Mouse (Mus musculus) layer of hippocampus, adult 8-10 months (tissue): ENCODE results near the gene Uts2b. TPM values are rescaled to one million over a fixed set of nuclear protein-coding genes. Genes with fewer than 3 reads are reported as not detected.
"Not testable (repeated sequence)": the region's sequence is repeated elsewhere in the genome, so short reads cannot be mapped to it uniquely, and the experiment has no call there.

ENCODE experiments used
- DNase-seq, 2 experiments: peaks; one replicate each; pipeline ENCODE4 v3.0.0; 2022; ENCODE audit warnings: low spot score in 2 of 2
- total RNA-seq, 4 experiments: library from RNA; stranded (reverse); gene quantifications; 2 replicates each; pipeline ENCODE4 v1.2.4; 2022

Gene Uts2b
- total RNA-seq, 4 experiments from 2014 or later = not detected

DNA sequence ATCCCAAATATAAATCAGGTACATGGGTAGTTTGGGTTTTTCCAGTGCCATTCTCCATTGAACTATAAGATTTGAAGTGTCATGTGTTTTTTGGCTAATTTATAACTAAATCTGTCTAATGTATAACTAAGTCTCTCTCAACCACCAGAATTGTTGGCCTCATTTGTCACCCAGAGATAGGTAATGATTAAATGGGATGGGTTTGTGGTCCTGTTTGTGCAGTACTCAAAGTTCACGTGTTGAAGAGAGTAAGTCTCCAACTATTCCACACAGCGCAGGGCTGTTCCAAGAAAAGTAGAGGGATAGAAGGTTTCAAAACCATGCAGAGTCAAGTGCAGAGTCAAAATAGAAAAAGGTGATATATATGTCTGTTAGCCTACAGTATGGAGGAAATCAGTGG, 5.3 kb upstream of the Uts2b start:
- no peak for DNase-seq

DNA sequence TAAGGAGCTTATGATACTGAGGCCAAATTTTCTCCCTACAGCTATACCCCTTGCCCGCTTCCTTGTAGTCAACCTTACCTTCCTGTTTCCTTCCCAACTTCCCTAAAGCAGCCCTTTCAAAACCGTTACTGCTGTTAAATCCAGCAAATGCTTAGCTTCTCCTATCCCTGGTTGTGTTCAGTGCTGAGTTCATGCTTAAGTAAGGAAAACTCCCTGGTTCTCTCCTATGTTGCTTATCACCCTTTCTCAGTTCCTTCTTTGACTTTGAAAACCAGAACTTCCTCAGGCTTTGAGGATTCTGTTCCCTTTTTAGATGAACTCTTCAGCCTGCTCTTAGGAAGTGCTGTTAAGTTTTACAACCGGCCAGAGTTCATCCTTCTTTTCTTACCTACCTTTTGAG, 4.1 kb upstream of the Uts2b start:
- no peak for DNase-seq

DNA sequence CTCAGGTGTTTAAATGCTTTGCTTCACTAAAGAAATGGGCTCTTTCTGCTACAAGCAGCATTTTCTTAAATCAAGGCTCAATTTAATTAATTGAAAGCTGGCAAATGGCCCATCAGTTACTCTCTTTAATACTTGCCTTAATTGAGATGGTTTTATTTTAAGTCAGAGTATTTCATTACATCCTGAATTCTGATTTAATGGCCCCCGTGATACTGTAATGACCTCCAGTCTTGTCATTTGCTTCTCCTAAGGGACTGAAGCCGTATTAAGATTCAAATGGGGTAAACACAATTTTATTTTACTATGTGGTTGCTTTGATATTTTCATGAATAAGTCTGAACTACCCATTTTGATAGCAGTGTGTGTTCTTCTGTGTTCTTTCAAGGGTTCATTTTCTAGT, 661 bp upstream of the Uts2b start:
- DNase-seq = no peak

DNA sequence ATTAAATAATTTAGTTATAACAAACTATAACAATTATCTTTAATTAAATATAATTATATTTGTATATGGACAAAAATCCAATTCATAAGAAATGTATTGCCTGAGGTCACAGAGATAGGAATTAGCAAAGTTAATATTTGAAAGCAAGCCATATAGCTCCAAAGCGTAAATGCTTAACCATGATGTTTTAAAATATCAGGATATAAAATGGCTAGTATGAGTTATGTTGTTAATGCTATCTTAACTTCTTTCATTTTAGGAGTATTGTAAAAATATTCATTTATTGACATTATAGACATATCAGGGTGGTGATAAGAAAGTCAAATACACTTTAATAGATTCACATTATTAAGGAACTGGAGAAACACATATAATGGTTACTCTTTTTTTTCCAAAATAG, 10.0 kb downstream of the Uts2b start:
- no peak for DNase-seq

DNA sequence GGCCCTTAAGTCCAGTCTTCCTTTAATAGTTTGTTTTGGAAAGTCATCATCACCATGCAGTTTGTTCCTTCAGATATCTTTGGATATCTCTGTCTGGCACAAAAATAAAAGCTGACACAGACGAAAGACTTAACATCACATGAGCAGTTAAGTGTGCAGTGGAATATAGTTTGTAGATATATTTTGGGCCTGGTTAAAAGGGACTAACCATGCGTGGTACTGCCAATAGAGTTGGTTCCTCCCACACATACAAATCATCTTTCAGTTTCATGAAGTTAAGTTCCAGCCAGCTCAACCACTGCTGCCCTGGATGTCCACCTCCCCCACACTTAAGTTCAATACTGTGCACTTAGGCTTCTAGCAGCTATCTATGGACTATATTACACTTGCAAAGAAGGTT, 15.6 kb downstream of the Uts2b start:
- no peak for DNase-seq

DNA sequence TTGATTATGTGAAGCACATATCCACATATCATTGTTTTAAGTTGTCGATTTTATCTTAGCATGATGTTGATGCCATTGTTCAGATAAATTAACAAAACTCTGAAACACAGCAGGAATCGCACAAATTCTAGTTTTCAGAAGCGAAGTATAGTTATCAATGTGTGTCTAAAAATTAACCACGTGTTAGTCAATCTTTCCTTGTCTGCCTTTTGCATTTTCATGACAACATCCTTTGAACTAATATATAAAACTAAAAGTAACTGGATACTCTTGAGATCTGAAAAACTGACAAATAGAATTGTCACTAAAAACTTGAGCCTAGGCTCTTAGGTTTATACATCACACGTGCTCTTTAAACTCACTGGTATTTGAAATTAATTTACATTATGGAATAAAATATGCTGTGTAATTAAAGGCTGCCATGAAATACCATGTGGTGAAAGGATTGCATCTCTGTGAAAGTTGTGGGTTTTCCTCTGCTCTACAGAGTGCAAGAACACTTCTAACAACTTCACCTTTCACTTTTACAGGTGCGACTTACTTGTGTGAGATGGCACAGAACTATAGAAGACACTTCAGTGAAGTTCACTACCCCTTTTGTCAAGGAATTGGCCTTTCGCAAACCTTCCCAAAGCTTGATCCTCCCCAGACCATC, 20.0 kb downstream of the Uts2b start:
- DNase-seq = no peak

DNA sequence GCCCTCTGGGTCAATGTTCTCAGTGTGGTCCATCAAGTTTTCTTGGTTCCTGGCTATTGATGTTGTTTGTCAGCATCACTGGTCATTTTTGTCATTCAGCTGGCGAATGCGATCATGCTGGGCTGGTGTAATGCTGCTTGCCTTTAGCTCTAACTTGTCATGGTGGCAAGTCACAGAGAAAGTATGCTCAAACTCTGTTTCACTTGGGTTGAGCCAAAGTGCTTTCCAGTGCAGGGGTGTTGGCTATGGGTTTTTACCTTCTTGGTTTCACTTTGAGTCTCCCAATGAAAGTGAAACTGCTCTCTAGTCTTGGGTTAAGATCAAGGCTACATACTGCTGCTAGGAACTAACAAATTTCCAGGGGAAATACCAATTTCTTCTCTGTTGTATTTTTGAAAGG, 20.8 kb downstream of the Uts2b start:
- DNase-seq = no peak

DNA sequence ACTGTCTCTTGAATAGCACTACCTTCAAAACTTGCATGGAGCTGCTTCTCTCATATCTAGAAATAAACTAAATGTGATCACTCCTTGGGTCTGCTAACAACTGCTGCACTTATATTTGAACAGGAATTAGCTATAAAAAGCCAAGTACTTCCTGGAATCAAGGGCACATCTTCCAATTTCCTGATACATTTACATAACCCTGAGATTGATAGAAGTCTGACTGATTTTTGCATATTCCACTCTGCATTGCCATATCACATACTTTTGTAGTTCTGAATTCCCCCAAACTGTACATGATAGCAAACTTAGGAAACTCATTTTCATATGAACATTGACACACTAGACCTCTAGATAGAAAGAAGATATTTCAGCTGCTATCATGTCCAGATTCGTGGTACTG, 21.7 kb downstream of the Uts2b start:
- no peak for DNase-seq

DNA sequence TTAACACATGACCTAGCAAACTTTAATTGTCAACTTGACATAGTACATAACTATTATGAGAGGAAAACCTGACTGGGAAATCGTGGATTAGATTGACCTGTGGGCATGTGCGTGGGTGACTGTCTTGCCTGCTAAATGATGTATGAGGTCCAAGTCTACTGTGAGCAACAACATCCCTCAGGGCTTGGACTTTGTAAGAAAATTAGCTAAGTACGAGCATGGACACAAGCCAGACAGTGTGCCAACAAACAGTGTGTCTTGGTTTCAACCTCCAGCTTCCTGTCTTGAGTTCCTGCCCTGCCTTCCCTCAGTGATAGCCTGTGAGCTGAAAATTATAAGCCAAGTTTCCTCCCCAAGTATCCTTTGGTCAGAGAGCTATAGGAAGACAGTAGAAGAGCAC, 22.5 kb downstream of the Uts2b start:
- no peak for DNase-seq

DNA sequence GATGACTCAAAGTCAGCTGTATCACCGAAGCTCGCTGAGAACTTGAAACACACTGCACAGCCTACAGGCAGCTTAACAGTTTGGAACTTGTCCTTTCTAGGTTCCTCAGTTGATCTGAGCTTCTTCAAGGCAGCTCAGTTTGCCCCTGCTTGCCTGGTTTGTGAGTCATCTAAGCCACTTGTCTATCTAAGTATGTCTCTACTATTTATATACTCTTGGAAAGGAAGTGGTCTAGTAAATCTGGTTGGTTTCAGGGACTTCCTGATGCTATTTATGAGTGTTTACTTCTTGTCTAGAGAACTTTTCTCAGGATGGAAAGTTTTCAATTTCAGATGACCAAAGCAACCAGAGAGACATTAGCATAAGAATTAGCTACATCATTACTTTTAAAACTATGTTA, 43.6 kb downstream of the Uts2b start:
- no peak for DNase-seq

DNA sequence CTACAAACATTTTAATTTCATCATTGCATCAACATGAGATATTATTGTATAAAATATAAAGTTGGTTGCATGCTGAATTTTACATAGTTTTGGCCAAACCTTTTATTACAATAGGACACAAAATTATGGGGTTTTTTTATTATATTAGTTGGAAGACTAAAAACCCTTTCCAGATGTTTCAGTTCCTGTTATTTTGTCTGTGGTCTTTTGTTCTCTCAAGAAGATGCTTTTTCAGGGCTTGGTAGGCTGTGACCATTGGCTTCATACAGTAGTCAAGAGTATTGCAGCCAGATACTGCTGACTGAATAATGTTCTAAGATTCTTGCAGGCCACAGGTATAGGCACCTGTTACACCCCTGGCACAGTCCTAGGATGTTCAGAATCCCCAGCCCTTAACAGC, 48.0 kb downstream of the Uts2b start:
- DNase-seq = no peak

DNA sequence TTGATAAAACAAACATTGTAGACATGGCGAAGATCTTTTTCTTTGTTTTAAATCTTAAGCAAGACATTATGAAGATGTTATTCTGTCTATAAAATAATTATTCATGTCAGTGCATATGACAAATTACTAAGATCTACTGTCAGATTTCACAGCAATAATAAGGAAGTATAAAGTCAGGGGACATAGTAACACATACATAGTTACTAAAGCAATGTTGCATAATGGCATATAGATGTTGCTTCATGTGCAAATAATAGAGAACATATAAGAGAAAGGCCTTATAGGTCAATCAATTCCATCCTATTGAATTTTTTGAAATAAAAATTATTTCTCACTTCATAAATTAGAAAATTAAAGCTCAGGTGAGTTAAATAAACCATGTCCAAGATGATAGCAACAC, 50.9 kb downstream of the Uts2b start:
- DNase-seq = no peak

DNA sequence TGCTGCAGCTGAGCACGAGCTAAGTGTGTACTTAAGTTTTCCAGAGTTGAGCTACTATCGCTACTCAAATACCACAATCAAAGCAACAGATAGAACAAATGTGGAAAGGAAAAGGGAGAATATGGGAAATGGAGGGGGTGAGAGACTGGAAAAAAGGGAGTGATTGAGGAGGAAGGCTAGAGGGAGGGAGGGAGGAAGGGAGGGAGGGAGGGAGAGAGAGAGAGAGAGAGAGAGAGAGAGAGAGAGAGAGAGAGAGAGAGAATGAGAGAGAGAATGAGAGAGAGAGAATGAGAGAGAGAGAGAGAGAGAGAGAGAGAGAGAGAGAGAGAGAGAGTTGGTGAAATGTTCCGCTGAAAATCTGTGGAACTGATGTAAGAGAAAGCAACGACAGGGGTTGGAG, 62.9 kb downstream of the Uts2b start, which contains the start of gene Ostn:
Gene Ostn (plus strand): TSS at position 301 of the 400 bp plus-strand sequence.
- not testable (repeated sequence) for DNase-seq

Other genes starting within 250 kb of the Uts2b start
- gene Ostn, start 62.8 kb downstream of the Uts2b start, total RNA-seq = not detected
- 10 to 100 TPM; 49.4 to 59.4 (median 52.6) TPM for gene Ccdc50, start 18.6 kb upstream of the Uts2b start, total RNA-seq